Mouse (Mus musculus) limb, embryonic 11.5 days (tissue): ENCODE measurements around the gene Cdc5l. TPM values are rescaled to one million over a fixed set of nuclear protein-coding genes. Genes with fewer than 3 reads are reported as not detected.
A peak's percentile ranks its signal among the peaks of the same experiment; 100 is the strongest.

Experiments used
- ATAC-seq: fragments of 200-750 bp; cut with Nextera tagmentation; 2 replicates; pipeline ENCODE4 v1.8.0; 2017; ENCODE audit warnings: low read depth; ENCODE audit not compliant: insufficient number of reproducible peaks, low FRiP score, low TSS enrichment
- DNase-seq: peaks from one replicate; pipeline ENCODE4 v3.0.0-alpha.2; 2015; ENCODE audit warnings: low spot score
- H3K27ac ChIP-seq: fragments of 300-500 bp; sonication (generic); replicated peaks from 2 replicates; pipeline ENCODE4 v1.5.1; 2014; ENCODE audit warnings: low read depth, mild to moderate bottlenecking, low read length
- H3K27me3 ChIP-seq: fragments of 300-500 bp; sonication (generic); 2 replicates; pipeline ENCODE4 v1.6.1; 2014; ENCODE audit warnings: mild to moderate bottlenecking, low read length, mixed read lengths; ENCODE audit not compliant: control insufficient read depth, insufficient read depth
- H3K36me3 ChIP-seq: fragments of 300-500 bp; sonication (generic); 2 replicates; pipeline ENCODE4 v1.6.1; 2014; ENCODE audit warnings: mild to moderate bottlenecking, low read length, moderate library complexity, mixed read lengths; ENCODE audit not compliant: control insufficient read depth, insufficient read depth
- H3K4me1 ChIP-seq: fragments of 300-500 bp; sonication (generic); 2 replicates; pipeline ENCODE4 v1.6.1; 2014; ENCODE audit warnings: low read length, mixed read lengths; ENCODE audit not compliant: control insufficient read depth, insufficient read depth
- H3K4me2 ChIP-seq: fragments of 300-500 bp; sonication (generic); 2 replicates; pipeline ENCODE4 v1.6.1; 2014; ENCODE audit warnings: low read depth, mild to moderate bottlenecking, moderate library complexity; ENCODE audit not compliant: severe bottlenecking
- H3K4me3 ChIP-seq: fragments of 300-500 bp; sonication (generic); 2 replicates; pipeline ENCODE4 v1.5.1; 2014; ENCODE audit warnings: low read depth, low read length
- H3K9ac ChIP-seq: fragments of 300-500 bp; sonication (generic); 2 replicates; pipeline ENCODE4 v1.6.1; 2014; ENCODE audit warnings: mild to moderate bottlenecking, low read length
- H3K9me3 ChIP-seq: fragments of 300-500 bp; sonication (generic); 2 replicates; pipeline ENCODE4 v1.6.1; 2016; ENCODE audit warnings: low read length; ENCODE audit not compliant: control insufficient read depth
- WGBS: fragments of 180-500 bp; shearing (Covaris S2); extraction: QIAGEN DNeasy Blood & Tissue Kit; methylation state at CpG from one replicate; pipeline ENCODE4 v1.1.7; 2014; 5-methylcytosine and 5-hydroxymethylcytosine counted together
- polyA plus RNA-seq: library from polyadenylated mRNA; unstranded; fragments of >200 nt; fragmentation: Nextera tagmentation; extraction: Ambion mirVana; gene quantifications from 2 replicates; pipeline ENCODE4 v1.2.1, GENCODE M21; 2014

Cdc5l gene
- polyA plus RNA-seq, 1 experiment from 2014 or later, result 88.4 TPM

- Histone ChIP-seq H3K9ac (no peak overlapping the region), H3K4me2 (0 out of 2 replicates have a peak overlapping the region, but pooled peaks have one; percentile 5), H3K27me3 (0 out of 2 replicates have a peak, but pooled peaks cover 3% of the 10 kb centered on the region), H3K4me3 (no peak overlapping the region), H3K4me1 (peaks cover 16% of the 10 kb centered on the region; the same call in 1 of the 2 replicates), H3K27ac (no peak overlapping the region), H3K9me3 (no peaks in the 10 kb centered on the region), H3K36me3 (no peaks in the 10 kb centered on the region)
- WGBS, result 30% methylated on average over 13 of the region's 13 CpGs
- DNase-seq (peak; percentile 91), ATAC-seq (peak; percentile 83)
These were observed 59.4 kb downstream of the Cdc5l start for GRCm38 (mm10) chr17:45373987-45374608.

GRCm38 (mm10) chr17:45371042-45371441 is 62.5 kb downstream of the Cdc5l start:
- peak; percentile 52 for DNase-seq
- 0 out of 2 replicates have a peak overlapping the region, but pooled peaks have one; percentile 26 for H3K27ac ChIP-seq
- no peaks in the 10 kb centered on the region for H3K36me3 ChIP-seq
- peaks cover 14% of the 10 kb centered on the region; the same call in 1 of the 2 replicates for H3K4me1 ChIP-seq
- H3K9ac ChIP-seq, result 0 out of 2 replicates have a peak overlapping the region, but pooled peaks have one; percentile 39
- H3K4me3 ChIP-seq, result no peak overlapping the region
- WGBS, result 29% methylated on average over 9 of the region's 9 CpGs
- 0 out of 2 replicates have a peak, but pooled peaks cover 3% of the 10 kb centered on the region for H3K27me3 ChIP-seq
- ATAC-seq, result no peak
- no peaks in the 10 kb centered on the region for H3K9me3 ChIP-seq
- no peak overlapping the region for H3K4me2 ChIP-seq

GRCm38 (mm10) chr17:45370535-45370934 is 63.0 kb downstream of the Cdc5l start:
- 50% methylated on average over 5 of the region's 5 CpGs for WGBS
- DNase-seq, result no peak
- Histone ChIP-seq H3K4me3 (no peak overlapping the region), H3K9ac (no peak overlapping the region), H3K36me3 (no peaks in the 10 kb centered on the region), H3K27ac (no peak overlapping the region), H3K9me3 (no peaks in the 10 kb centered on the region), H3K27me3 (0 out of 2 replicates have a peak, but pooled peaks cover 3% of the 10 kb centered on the region), H3K4me2 (no peak overlapping the region), H3K4me1 (peaks cover 14% of the 10 kb centered on the region; the same call in 1 of the 2 replicates)
- no peak for ATAC-seq

GRCm38 (mm10) chr17:45364871-45365270 is 68.7 kb downstream of the Cdc5l start:
- Histone ChIP-seq H3K9me3 (no peaks in the 10 kb centered on the region), H3K4me2 (no peak overlapping the region), H3K9ac (no peak overlapping the region), H3K4me1 (peaks cover 4% of the 10 kb centered on the region), H3K4me3 (no peak overlapping the region), H3K27me3 (no peaks in the 10 kb centered on the region), H3K36me3 (no peaks in the 10 kb centered on the region), H3K27ac (no peak overlapping the region)
- DNase-seq (no peak), ATAC-seq (no peak)
- 64% methylated on average over 7 of the region's 7 CpGs for WGBS

- Histone ChIP-seq H3K4me2 (no peak overlapping the region), H3K27ac (no peak overlapping the region), H3K4me3 (no peak overlapping the region), H3K9me3 (no peaks in the 10 kb centered on the region), H3K36me3 (no peaks in the 10 kb centered on the region), H3K27me3 (0 out of 2 replicates have a peak, but pooled peaks cover 5% of the 10 kb centered on the region), H3K9ac (no peak overlapping the region), H3K4me1 (peaks cover 8% of the 10 kb centered on the region; the same call in 1 of the 2 replicates)
- no peak for ATAC-seq
- 87% methylated on average over 3 of the region's 3 CpGs for WGBS
- no peak for DNase-seq
These were observed 72.6 kb downstream of the Cdc5l start for GRCm38 (mm10) chr17:45360950-45361349.

- 16% methylated on average over 5 of the region's 5 CpGs for WGBS
- Histone ChIP-seq H3K4me3 (no peak overlapping the region), H3K27ac (0 out of 2 replicates have a peak overlapping the region, but pooled peaks have one; percentile 45), H3K4me2 (no peak overlapping the region), H3K36me3 (no peaks in the 10 kb centered on the region), H3K27me3 (0 out of 2 replicates have a peak, but pooled peaks cover 5% of the 10 kb centered on the region), H3K9ac (no peak overlapping the region), H3K9me3 (no peaks in the 10 kb centered on the region), H3K4me1 (peaks cover 8% of the 10 kb centered on the region; the same call in 1 of the 2 replicates)
- peak; percentile 47 for DNase-seq
- ATAC-seq, result 0 out of 2 replicates have a peak, but pooled peaks have one; percentile 39
These were observed 74.1 kb downstream of the Cdc5l start for GRCm38 (mm10) chr17:45359443-45359842.

- WGBS, result 76% methylated on average over 9 of the region's 9 CpGs
- ATAC-seq (no peak), DNase-seq (no peak)
- Histone ChIP-seq H3K27ac (no peak overlapping the region), H3K9ac (no peak overlapping the region), H3K36me3 (no peaks in the 10 kb centered on the region), H3K4me2 (no peak overlapping the region), H3K4me1 (peaks cover 8% of the 10 kb centered on the region; the same call in 1 of the 2 replicates), H3K4me3 (no peak overlapping the region), H3K27me3 (0 out of 2 replicates have a peak, but pooled peaks cover 5% of the 10 kb centered on the region), H3K9me3 (no peaks in the 10 kb centered on the region)
These were observed 77.1 kb downstream of the Cdc5l start for GRCm38 (mm10) chr17:45356431-45356830.

GRCm38 (mm10) chr17:45347951-45348350 is 85.6 kb downstream of the Cdc5l start:
- Histone ChIP-seq H3K36me3 (no peaks in the 10 kb centered on the region), H3K4me2 (no peak overlapping the region), H3K27me3 (no peaks in the 10 kb centered on the region), H3K4me3 (no peak overlapping the region), H3K9ac (no peak overlapping the region), H3K27ac (no peak overlapping the region), H3K4me1 (no peaks in the 10 kb centered on the region), H3K9me3 (no peaks in the 10 kb centered on the region)
- ATAC-seq, result no peak
- DNase-seq, result no peak
- 94% methylated on average over 4 of the region's 4 CpGs for WGBS
